Mouse (Mus musculus): ENCODE data around the gene Celf5.

- no peak for TF ChIP-seq CTCF (conservative IDR thresholded peaks at IDR 0.05; ENCODE audit: insufficient read depth, insufficient read length, low read depth, low read length)
- no peak for TF ChIP-seq POLR2A (IDR thresholded peaks at IDR 0.05; ENCODE audit: low read depth, low read length)
These were observed 70.8 kb downstream of the Celf5 start for GRCm38 (mm10) chr10:81411471-81412400.
